In genomic region chr13:92244731-92245130, GRCm38 (mm10) we compare ENCODE assay signal across 28 mouse cellular contexts.
A peak's percentile ranks its signal among the peaks of the same experiment; 100 is the strongest.
DNase-seq lines count a peak whose midpoint lies in the region; ATAC-seq and TF ChIP-seq lines count a peak whose summit lies in the region.
"Had no signal": no experiment of that assay in that cellular context is flagged by ENCODE, and none has a peak within 500 bp of the region (broad histone marks: within the 10 kb centered on the region; RNA-seq: fewer than 3 reads in every experiment).

No protein-coding gene starts in this region.

- intact Hi-C loops in left cerebral cortex, adult 2 months (cut with DNase I): no loop called here

- peak; percentile 5 for DNase-seq in thymus, postnatal 14 days
- DNase-seq in thymus, postnatal 36 days: no peak
- DNase-seq in thymus, postnatal 4 days: peak; percentile 10
- DNase-seq in kidney, postnatal 14 days: no peak
- no peak for DNase-seq in cerebellum, postnatal 36 days
- DNase-seq in left cerebral cortex, adult 2 months (ENCODE audit: extremely low spot score in 1 of 2, low spot score in 2 of 2): no peak
- DNase-seq: adrenal gland, adult 8-10 months; adrenal gland, postnatal 36 days; cerebellum, adult 18-20 months; cerebellum, adult 9-10 months; cerebellum, postnatal 25 days; embryo, embryonic 11 days; gastrocnemius, postnatal 10 days; gastrocnemius, postnatal 36 days; heart, adult 2 months; heart, postnatal 14 days; heart, postnatal 4 days had no signal

- no peak for TF ChIP-seq CTCF in left cerebral cortex, adult 2 months (IDR thresholded peaks at IDR 0.05)

- H3K4me3 ChIP-seq in left cerebral cortex, adult 2 months: no peak overlapping the region
- H3K4me3 ChIP-seq: embryonic facial prominence, embryonic 10.5 days; embryonic facial prominence, embryonic 13.5 days; erythroblast, embryonic 14.5 days; forebrain, embryonic 12.5 days; forebrain, embryonic 15.5 days; heart, adult 2 months; heart, embryonic 10.5 days; heart, embryonic 13.5 days had no signal

- ATAC-seq in CD4-positive, CD25-positive, alpha-beta regulatory T cell, adult 4 months: peak; percentile 71
- peak; percentile 67 for ATAC-seq in inflammation-experienced regulatory T-cells, adult 6 months
- ATAC-seq: forebrain, embryonic 15.5 days; hindbrain, postnatal 0 days had no signal

- no peak overlapping the region for H3K27ac ChIP-seq in left cerebral cortex, adult 2 months
- H3K27ac ChIP-seq: embryonic facial prominence, embryonic 10.5 days; embryonic facial prominence, embryonic 13.5 days; forebrain, embryonic 12.5 days; forebrain, embryonic 15.5 days; heart, adult 2 months; heart, embryonic 10.5 days; heart, embryonic 13.5 days; hindbrain, embryonic 14.5 days; hindbrain, postnatal 0 days had no signal

Comparison
In these comparisons a context has a peak if more than half of its experiments do, and no peak if none do; other contexts are left out.
1. DNase-seq: peak in thymus, postnatal 14 days (single experiment) and thymus, postnatal 4 days (single experiment); none in thymus, postnatal 36 days (0 of 2), kidney, postnatal 14 days (single experiment), cerebellum, postnatal 36 days (0 of 2) and left cerebral cortex, adult 2 months (0 of 2).